24 mouse cellular contexts compared by ENCODE assay signal in the genomic region with DNA sequence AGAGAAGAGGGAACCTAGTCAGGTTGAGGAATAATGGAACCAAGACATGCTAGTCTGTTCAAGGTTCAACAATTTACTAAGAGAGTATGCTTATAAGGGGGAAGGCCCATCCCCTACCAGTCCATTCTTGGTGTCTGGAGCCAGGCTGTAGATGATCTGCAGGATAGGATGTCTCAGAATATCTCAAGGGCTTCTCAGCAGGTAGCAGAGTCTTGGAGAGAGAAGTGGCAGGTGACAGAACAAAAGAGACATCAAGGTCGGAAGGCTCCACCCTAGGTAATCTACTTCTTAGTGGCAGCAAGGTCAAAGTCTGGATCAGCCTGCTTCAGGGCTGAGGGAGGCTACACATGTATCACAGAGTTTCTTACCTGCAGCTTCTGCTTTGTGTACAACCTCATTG.
A peak's percentile ranks its signal among the peaks of the same experiment; 100 is the strongest.
DNase-seq lines count a peak whose midpoint lies in the region; ATAC-seq and TF ChIP-seq lines count a peak whose summit lies in the region.
"Had no signal": no experiment of that assay in that cellular context is flagged by ENCODE, and none has a peak within 500 bp of the region (broad histone marks: within the 10 kb centered on the region; RNA-seq: fewer than 3 reads in every experiment).

No protein-coding gene starts in this region.

- no peak for TF ChIP-seq EP300 in ES-Bruce4 (IDR thresholded peaks at IDR 0.05; ENCODE audit: insufficient read depth, low read depth, low read length)

- no peak for ATAC-seq in erythroblast, adult 5-6 weeks (replicated peaks; ENCODE audit: low FRiP score, poor library complexity, severe bottlenecking)
- ATAC-seq: activated CD4-positive, CD25-positive, alpha-beta regulatory T cell, adult 4 months; forebrain, embryonic 14.5 days; forebrain, embryonic 16.5 days; Patski had no signal

- no peak for TF ChIP-seq POLR2A in ES-Bruce4 (IDR thresholded peaks at IDR 0.05; ENCODE audit: insufficient read depth, low read length)

- peak overlapping the region; percentile 36; the same call in 1 of the 2 replicates for H3K27ac ChIP-seq in ES-Bruce4 (ENCODE audit: insufficient read depth, low read length)
- H3K27ac ChIP-seq: embryonic facial prominence, embryonic 10.5 days; embryonic facial prominence, embryonic 12.5 days; forebrain, embryonic 10.5 days; forebrain, embryonic 12.5 days had no signal

- DNase-seq in ES-CJ7 (ENCODE audit: low read depth, low spot score) = peak; percentile 92
- peak; percentile 90 for DNase-seq in R1 (ENCODE audit: low read depth, low spot score)
- no peak for DNase-seq in layer of hippocampus, postnatal 25 days (ENCODE audit: extremely low spot score in 1 of 2, low spot score in 1 of 2)
- DNase-seq in kidney, postnatal 36 days = no peak
- DNase-seq: adrenal gland, adult 8-10 months; adrenal gland, postnatal 14 days; adrenal gland, postnatal 36 days; cerebellum, adult 11-12 months; cerebellum, adult 2 months; cerebellum, adult 9-10 months; cerebellum, postnatal 10 days; cerebellum, postnatal 25 days had no signal

- H3K4me3 ChIP-seq in ES-Bruce4 (ENCODE audit: low read depth, low read length) = no peak overlapping the region
- H3K4me3 ChIP-seq: embryonic facial prominence, embryonic 10.5 days; embryonic facial prominence, embryonic 12.5 days; erythroblast, embryonic 14.5 days; forebrain, embryonic 10.5 days; forebrain, embryonic 12.5 days had no signal

- peaks cover 2% of the 10 kb centered on the region for H3K4me1 ChIP-seq in ES-Bruce4 (ENCODE audit: control insufficient read depth, insufficient read depth, low read length)
- H3K4me1 ChIP-seq: embryonic facial prominence, embryonic 10.5 days; embryonic facial prominence, embryonic 12.5 days; forebrain, embryonic 10.5 days; forebrain, embryonic 12.5 days had no signal

- H3K36me3 ChIP-seq in ES-Bruce4 (ENCODE audit: control insufficient read depth, insufficient read depth, low read length, poor library complexity, severe bottlenecking) = no peaks in the 10 kb centered on the region
- H3K36me3 ChIP-seq: embryonic facial prominence, embryonic 10.5 days; embryonic facial prominence, embryonic 12.5 days; forebrain, embryonic 10.5 days; forebrain, embryonic 12.5 days; G1E had no signal

- H3K9ac ChIP-seq in ES-Bruce4 (ENCODE audit: low read depth, poor library complexity, severe bottlenecking) = no peak overlapping the region
- H3K9ac ChIP-seq: embryonic facial prominence, embryonic 12.5 days; forebrain, embryonic 12.5 days had no signal

- no peak for TF ChIP-seq CTCF in ES-Bruce4 (IDR thresholded peaks at IDR 0.05; ENCODE audit: low read depth, low read length)

- H3K9me3 ChIP-seq in ES-Bruce4 (replicated peaks; ENCODE audit: control insufficient read depth, insufficient read depth, low read length, poor library complexity, severe bottlenecking) = no peaks in the 10 kb centered on the region; the same call in 1 of the 2 replicates
- H3K9me3 ChIP-seq: embryonic facial prominence, embryonic 10.5 days; embryonic facial prominence, embryonic 12.5 days; forebrain, embryonic 10.5 days; forebrain, embryonic 12.5 days had no signal

- no peaks in the 10 kb centered on the region for H3K27me3 ChIP-seq in ES-Bruce4 (ENCODE audit: control insufficient read depth, insufficient read depth, low read length, poor library complexity, severe bottlenecking)
- H3K27me3 ChIP-seq: embryonic facial prominence, embryonic 12.5 days; forebrain, embryonic 12.5 days; Patski had no signal

Comparison
In these comparisons a context has a peak if more than half of its experiments do, and no peak if none do; other contexts are left out.
1. DNase-seq: peak in ES-CJ7 (single experiment) and R1 (single experiment); none in layer of hippocampus, postnatal 25 days (0 of 2) and kidney, postnatal 36 days (0 of 2).